In genomic region chr3:156351727-156352126, GRCm38 (mm10) we compare ENCODE assay signal across 13 mouse cellular contexts.
DNase-seq lines count a peak whose midpoint lies in the region; ATAC-seq and TF ChIP-seq lines count a peak whose summit lies in the region.
"Had no signal": no experiment of that assay in that cellular context is flagged by ENCODE, and none has a peak within 500 bp of the region (broad histone marks: within the 10 kb centered on the region; RNA-seq: fewer than 3 reads in every experiment).

No protein-coding gene starts in this region.

- H3K4me1 ChIP-seq in kidney, postnatal 0 days (replicated peaks; ENCODE audit: insufficient read depth, low read length) = no peaks in the 10 kb centered on the region
- H3K4me1 ChIP-seq in heart, embryonic 11.5 days (ENCODE audit: control insufficient read depth, insufficient read depth, low read length) = no peaks in the 10 kb centered on the region
- H3K4me1 ChIP-seq: hindbrain, embryonic 12.5 days had no signal

- no peaks in the 10 kb centered on the region for H3K27me3 ChIP-seq in kidney, postnatal 0 days (ENCODE audit: insufficient read depth, low read length)
- H3K27me3 ChIP-seq in heart, embryonic 11.5 days (ENCODE audit: control insufficient read depth, insufficient read depth, low read length) = no peaks in the 10 kb centered on the region
- H3K27me3 ChIP-seq: hindbrain, embryonic 12.5 days had no signal

- TF ChIP-seq CTCF in kidney, postnatal 0 days (IDR thresholded peaks at IDR 0.05; ENCODE audit: low read depth) = peak; percentile 44; the same call in 1 of the 2 replicates

- H3K9me3 ChIP-seq in kidney, postnatal 0 days (replicated peaks; ENCODE audit: low read length) = no peaks in the 10 kb centered on the region
- no peaks in the 10 kb centered on the region for H3K9me3 ChIP-seq in heart, embryonic 11.5 days (replicated peaks; ENCODE audit: control insufficient read depth, low read length)
- H3K9me3 ChIP-seq: hindbrain, embryonic 12.5 days had no signal

- no peak overlapping the region for H3K4me3 ChIP-seq in kidney, postnatal 0 days (replicated peaks; ENCODE audit: low read depth, low read length)
- H3K4me3 ChIP-seq in heart, embryonic 11.5 days (ENCODE audit: low read depth, low read length) = no peak overlapping the region
- H3K4me3 ChIP-seq: hindbrain, embryonic 12.5 days had no signal

- H3K27ac ChIP-seq in kidney, postnatal 0 days = no peak overlapping the region
- no peak overlapping the region for H3K27ac ChIP-seq in heart, embryonic 11.5 days (ENCODE audit: low read depth, low read length)
- H3K27ac ChIP-seq: hindbrain, embryonic 12.5 days had no signal

- H3K36me3 ChIP-seq in kidney, postnatal 0 days (ENCODE audit: insufficient read depth, low read length) = no peaks in the 10 kb centered on the region
- no peaks in the 10 kb centered on the region for H3K36me3 ChIP-seq in heart, embryonic 11.5 days (ENCODE audit: control insufficient read depth, insufficient read depth, low read length)
- H3K36me3 ChIP-seq: hindbrain, embryonic 12.5 days had no signal

- H3K9ac ChIP-seq in kidney, postnatal 0 days (ENCODE audit: low read depth, low read length) = no peak overlapping the region
- no peak overlapping the region for H3K9ac ChIP-seq in heart, embryonic 11.5 days (ENCODE audit: low read depth, low read length)
- H3K9ac ChIP-seq: hindbrain, embryonic 12.5 days had no signal

- 70% methylated on average over 4 of the region's 4 CpGs for WGBS in kidney, postnatal 0 days
- WGBS in heart, embryonic 11.5 days (ENCODE audit: insufficient replicate concordance) = 50% methylated on average over 4 of the region's 4 CpGs

- ATAC-seq in kidney, postnatal 0 days (replicated peaks; ENCODE audit: low FRiP score, low read depth) = no peak
- ATAC-seq in heart, embryonic 11.5 days (replicated peaks; ENCODE audit: insufficient number of reproducible peaks, low FRiP score, low TSS enrichment) = no peak

- no peak overlapping the region for H3K4me2 ChIP-seq in kidney, postnatal 0 days (ENCODE audit: low read length)
- H3K4me2 ChIP-seq in heart, embryonic 11.5 days = no peak overlapping the region
- H3K4me2 ChIP-seq: hindbrain, embryonic 12.5 days had no signal

- DNase-seq in kidney, postnatal 0 days (ENCODE audit: low spot score) = no peak
- no peak for DNase-seq in kidney, postnatal 10 days
- DNase-seq in 3T3-L1 (ENCODE audit: low read depth, low spot score) (peak; percentile 25), ES-CJ7 (ENCODE audit: low read depth, low spot score) (peak; percentile 8)
- DNase-seq in cerebellum, adult 9-11 months = peak; percentile 7
- no peak for DNase-seq in frontal cortex, postnatal 25 days (ENCODE audit: low spot score in 2 of 2)
- DNase-seq in gastrocnemius, postnatal 4 days (ENCODE audit: low spot score in 2 of 2) = no peak
- DNase-seq: kidney, adult 8-10 months; layer of hippocampus, adult 9-11 months; lung, postnatal 36 days; right cerebral cortex, postnatal 4 days had no signal

Comparison
In these comparisons a context has a peak if more than half of its experiments do, and no peak if none do; other contexts are left out.
1. DNase-seq: peak in 3T3-L1 (single experiment), ES-CJ7 (single experiment) and cerebellum, adult 9-11 months (single experiment); none in kidney, postnatal 0 days (single experiment), kidney, postnatal 10 days (single experiment), frontal cortex, postnatal 25 days (0 of 2) and gastrocnemius, postnatal 4 days (0 of 2).